8 mouse cellular contexts compared by ENCODE assay signal in genomic region chr3:154896737-154897136, GRCm38 (mm10).
A peak's percentile ranks its signal among the peaks of the same experiment; 100 is the strongest.
DNase-seq lines count a peak whose midpoint lies in the region; ATAC-seq and TF ChIP-seq lines count a peak whose summit lies in the region.

No protein-coding gene starts in this region.

- intact Hi-C loops in heart, adult 2 months (cut with DNase I), result no loop called here

- TF ChIP-seq POLR2A in heart, adult 2 months (IDR thresholded peaks at IDR 0.05; ENCODE audit: insufficient read depth, low read depth, low read length), result no peak

- H3K4me3 ChIP-seq in heart, adult 2 months, result no peak overlapping the region
- H3K4me3 ChIP-seq in midbrain, embryonic 12.5 days, result no peak overlapping the region
- no peak overlapping the region for H3K4me3 ChIP-seq in midbrain, embryonic 15.5 days

- peak; percentile 53; the same call in 1 of the 2 replicates for ATAC-seq in midbrain, embryonic 12.5 days (ENCODE audit: low FRiP score, low read depth)
- no peak for ATAC-seq in midbrain, embryonic 15.5 days (replicated peaks)

- no peaks in the 10 kb centered on the region for H3K4me1 ChIP-seq in heart, adult 2 months (ENCODE audit: control insufficient read depth, insufficient read depth, low read length)
- no peaks in the 10 kb centered on the region for H3K4me1 ChIP-seq in midbrain, embryonic 12.5 days
- H3K4me1 ChIP-seq in midbrain, embryonic 15.5 days, result no peaks in the 10 kb centered on the region

- no peaks in the 10 kb centered on the region for H3K9me3 ChIP-seq in midbrain, embryonic 12.5 days
- H3K9me3 ChIP-seq in midbrain, embryonic 15.5 days, result no peaks in the 10 kb centered on the region

- H3K4me2 ChIP-seq in midbrain, embryonic 12.5 days (replicated peaks), result no peak overlapping the region
- H3K4me2 ChIP-seq in midbrain, embryonic 15.5 days, result no peak overlapping the region

- TF ChIP-seq EP300 in heart, adult 2 months (IDR thresholded peaks at IDR 0.05; ENCODE audit: insufficient read depth, low read depth, low read length), result no peak

- H3K27ac ChIP-seq in heart, adult 2 months, result no peak overlapping the region
- no peak overlapping the region for H3K27ac ChIP-seq in midbrain, embryonic 12.5 days (replicated peaks)
- no peak overlapping the region for H3K27ac ChIP-seq in midbrain, embryonic 15.5 days

- no peaks in the 10 kb centered on the region for H3K36me3 ChIP-seq in heart, adult 2 months (ENCODE audit: control insufficient read depth, insufficient read depth, low read length)
- no peaks in the 10 kb centered on the region for H3K36me3 ChIP-seq in midbrain, embryonic 12.5 days
- H3K36me3 ChIP-seq in midbrain, embryonic 15.5 days (replicated peaks), result no peaks in the 10 kb centered on the region

- H3K79me2 ChIP-seq in heart, adult 2 months (replicated peaks; ENCODE audit: control insufficient read depth, insufficient read depth, low read length), result no peaks in the 10 kb centered on the region

- DNase-seq in heart, adult 2 months, result no peak
- DNase-seq in heart, adult 11 months, result no peak
- peak; percentile 39 for DNase-seq in adrenal gland, postnatal 25 days
- peak; percentile 56 for DNase-seq in retina, embryonic 14.5 days (ENCODE audit: low spot score)
- DNase-seq in spleen, adult 12 weeks (ENCODE audit: low spot score), result no peak
- DNase-seq in urinary bladder, adult 2 months (ENCODE audit: low spot score), result no peak

- no peak overlapping the region for H3K9ac ChIP-seq in heart, adult 2 months (ENCODE audit: low read depth, low read length)
- no peak overlapping the region for H3K9ac ChIP-seq in midbrain, embryonic 12.5 days (replicated peaks)
- H3K9ac ChIP-seq in midbrain, embryonic 15.5 days, result no peak overlapping the region

- no peaks in the 10 kb centered on the region for H3K27me3 ChIP-seq in heart, adult 2 months (ENCODE audit: control insufficient read depth, insufficient read depth, low read length)
- no peaks in the 10 kb centered on the region for H3K27me3 ChIP-seq in midbrain, embryonic 12.5 days
- no peaks in the 10 kb centered on the region for H3K27me3 ChIP-seq in midbrain, embryonic 15.5 days (replicated peaks)

- TF ChIP-seq CTCF in heart, adult 2 months (IDR thresholded peaks at IDR 0.05), result peak; percentile 63

- 65% methylated on average over 7 of the region's 7 CpGs for WGBS in heart, adult 2 months
- WGBS in midbrain, embryonic 12.5 days, result 72% methylated on average over 7 of the region's 7 CpGs
- 77% methylated on average over 7 of the region's 7 CpGs for WGBS in midbrain, embryonic 15.5 days

Comparison
In these comparisons a context has a peak if more than half of its experiments do, and no peak if none do; other contexts are left out.
1. DNase-seq: peak in adrenal gland, postnatal 25 days (single experiment) and retina, embryonic 14.5 days (single experiment); none in heart, adult 2 months (0 of 2), heart, adult 11 months (single experiment), spleen, adult 12 weeks (single experiment) and urinary bladder, adult 2 months (single experiment).